Mouse (Mus musculus): ENCODE data around the gene Limch1. TPM values are rescaled to one million over a fixed set of nuclear protein-coding genes. Genes with fewer than 3 reads are reported as not detected.

The Limch1 gene
- polyA plus RNA-seq, 1 experiment from 2014 or later, result 6.7 TPM

DNA sequence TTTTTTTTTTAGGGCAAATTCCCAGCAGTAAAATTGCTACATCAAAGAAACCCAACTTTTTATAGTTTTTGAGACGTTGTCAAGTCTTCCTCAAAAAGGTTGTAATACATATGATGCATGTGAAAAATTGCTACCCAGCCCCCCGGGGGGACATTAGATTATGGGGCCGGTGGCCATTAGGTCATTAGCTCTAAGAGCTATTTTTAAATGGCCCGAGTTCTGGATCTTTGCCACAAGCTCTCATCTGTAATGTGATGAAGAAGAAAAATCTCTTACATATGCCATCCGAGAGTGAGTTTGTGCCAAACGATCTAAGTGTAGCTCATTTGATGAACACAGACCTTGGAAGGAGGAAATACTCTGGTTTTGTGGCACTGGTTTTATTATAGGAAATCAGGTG, 183.7 kb downstream of the Limch1 start:
- Histone ChIP-seq H3K4me2 (replicated peaks; ENCODE audit: low read depth) (no peak overlapping the region), H3K9ac (ENCODE audit: low read depth, low read length) (no peak overlapping the region), H3K9me3 (ENCODE audit: control insufficient read depth) (no peaks in the 10 kb centered on the region), H3K27ac (ENCODE audit: low read depth, low read length) (no peak overlapping the region), H3K36me3 (ENCODE audit: control insufficient read depth, insufficient read depth) (no peaks in the 10 kb centered on the region), H3K4me1 (replicated peaks; ENCODE audit: control insufficient read depth, insufficient read depth, low read length) (no peaks in the 10 kb centered on the region), H3K27me3 (replicated peaks; ENCODE audit: control insufficient read depth, insufficient read depth, low read length) (no peaks in the 10 kb centered on the region), H3K4me3 (ENCODE audit: low read depth, low read length) (no peak overlapping the region)
- no peak for TF ChIP-seq CTCF (IDR thresholded peaks at IDR 0.05; ENCODE audit: low read depth)
- WGBS, result 63% methylated on average over 6 of the region's 6 CpGs
- no peak for ATAC-seq

DNA sequence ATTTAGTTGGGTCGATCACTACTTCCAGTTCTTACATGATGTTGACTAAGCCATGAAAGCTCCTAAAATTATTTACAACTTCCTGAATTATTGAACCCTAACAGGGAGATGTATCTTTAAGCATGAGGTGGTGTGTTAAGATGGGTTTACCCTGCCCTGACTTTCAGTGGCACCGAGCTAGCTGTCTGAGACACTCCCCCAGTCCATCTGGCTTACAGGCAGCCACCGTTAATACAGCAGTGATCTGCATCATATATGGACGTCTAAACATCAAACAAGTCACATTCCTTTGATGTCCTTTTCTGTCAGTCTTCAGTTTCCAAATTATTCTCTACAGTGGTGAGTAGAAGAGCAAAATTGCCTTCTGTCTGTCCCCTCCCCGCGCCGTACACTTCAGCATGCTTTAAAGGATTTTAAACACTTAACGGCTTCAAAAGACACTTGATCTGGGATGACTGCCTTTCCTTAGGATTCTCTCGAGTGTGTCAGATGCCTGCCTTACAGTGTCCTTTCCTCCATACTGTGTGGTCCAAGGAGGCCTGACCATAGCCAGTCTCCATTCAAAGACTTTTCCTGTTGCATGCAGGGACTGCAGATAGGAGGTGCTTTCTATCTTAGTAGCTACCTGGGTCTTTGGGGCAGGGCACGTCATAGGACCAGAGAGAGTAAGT, 187.6 kb downstream of the Limch1 start:
- H3K4me2 ChIP-seq (replicated peaks; ENCODE audit: low read depth), result no peak overlapping the region
- no peak for ATAC-seq

DNA sequence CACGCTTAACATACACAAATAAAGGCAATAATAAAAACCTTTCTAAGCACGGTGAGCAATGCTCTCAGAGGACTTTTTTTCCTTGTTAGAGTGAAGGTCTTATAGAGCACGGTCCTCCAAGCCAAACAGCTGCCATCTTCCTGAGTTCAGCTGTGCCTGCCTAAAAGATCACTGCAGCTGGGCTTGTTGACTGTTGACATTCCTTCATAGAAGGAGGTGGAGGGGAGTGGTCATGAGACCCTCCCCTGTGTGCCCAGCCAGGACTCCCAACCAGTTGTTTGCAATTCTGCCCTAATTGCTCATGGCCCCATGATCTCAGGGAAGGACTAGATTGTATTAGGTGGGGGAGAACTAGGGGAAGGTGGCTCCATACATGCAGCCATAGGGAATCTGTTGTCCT, 189.0 kb downstream of the Limch1 start:
- H3K36me3 ChIP-seq (ENCODE audit: control insufficient read depth, insufficient read depth), result no peaks in the 10 kb centered on the region
- H3K4me3 ChIP-seq (ENCODE audit: low read depth, low read length), result no peak overlapping the region
- H3K4me2 ChIP-seq (replicated peaks; ENCODE audit: low read depth), result no peak overlapping the region
- no peaks in the 10 kb centered on the region for H3K27me3 ChIP-seq (replicated peaks; ENCODE audit: control insufficient read depth, insufficient read depth, low read length)
- 58% methylated on average over 3 of the region's 3 CpGs for WGBS
- no peak overlapping the region for H3K9ac ChIP-seq (ENCODE audit: low read depth, low read length)
- ATAC-seq, result no peak
- H3K9me3 ChIP-seq (ENCODE audit: control insufficient read depth), result no peaks in the 10 kb centered on the region
- no peak overlapping the region for H3K27ac ChIP-seq (ENCODE audit: low read depth, low read length)
- no peaks in the 10 kb centered on the region for H3K4me1 ChIP-seq (replicated peaks; ENCODE audit: control insufficient read depth, insufficient read depth, low read length)
- TF ChIP-seq CTCF (IDR thresholded peaks at IDR 0.05; ENCODE audit: low read depth), result no peak

More for the DNA sequence above, 187.6 kb downstream of the Limch1 start:
- H3K9me3 ChIP-seq (ENCODE audit: control insufficient read depth), result no peaks in the 10 kb centered on the region
- H3K27me3 ChIP-seq (replicated peaks; ENCODE audit: control insufficient read depth, insufficient read depth, low read length), result no peaks in the 10 kb centered on the region
- no peaks in the 10 kb centered on the region for H3K36me3 ChIP-seq (ENCODE audit: control insufficient read depth, insufficient read depth)
- 74% methylated on average over 10 of the region's 10 CpGs for WGBS
- H3K9ac ChIP-seq (ENCODE audit: low read depth, low read length), result no peak overlapping the region
- no peak overlapping the region for H3K27ac ChIP-seq (ENCODE audit: low read depth, low read length)
- no peaks in the 10 kb centered on the region for H3K4me1 ChIP-seq (replicated peaks; ENCODE audit: control insufficient read depth, insufficient read depth, low read length)
- TF ChIP-seq CTCF (IDR thresholded peaks at IDR 0.05; ENCODE audit: low read depth), result no peak
- no peak overlapping the region for H3K4me3 ChIP-seq (ENCODE audit: low read depth, low read length)

DNA sequence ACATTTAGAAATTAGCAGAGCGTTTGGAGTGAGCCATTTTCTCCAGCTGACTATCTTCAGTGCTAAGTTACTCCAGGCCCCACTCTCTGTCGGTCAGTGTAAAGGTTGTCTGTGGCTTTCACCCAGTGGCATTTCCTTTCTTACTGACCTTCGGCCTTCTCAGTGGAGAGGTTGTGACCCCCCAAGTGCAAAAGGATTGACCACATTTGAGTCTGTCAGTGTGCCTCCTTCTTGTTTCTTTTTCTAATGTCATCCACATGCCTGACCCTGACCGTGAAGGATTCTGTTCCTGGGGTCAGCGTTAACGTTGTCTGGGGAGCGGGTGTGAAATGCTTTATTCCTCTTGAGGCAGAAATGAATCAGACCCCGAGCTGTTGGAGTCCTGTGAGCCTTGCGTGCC, 191.7 kb downstream of the Limch1 start:
- WGBS, result 69% methylated on average over 9 of the region's 9 CpGs
- no peak for ATAC-seq

DNA sequence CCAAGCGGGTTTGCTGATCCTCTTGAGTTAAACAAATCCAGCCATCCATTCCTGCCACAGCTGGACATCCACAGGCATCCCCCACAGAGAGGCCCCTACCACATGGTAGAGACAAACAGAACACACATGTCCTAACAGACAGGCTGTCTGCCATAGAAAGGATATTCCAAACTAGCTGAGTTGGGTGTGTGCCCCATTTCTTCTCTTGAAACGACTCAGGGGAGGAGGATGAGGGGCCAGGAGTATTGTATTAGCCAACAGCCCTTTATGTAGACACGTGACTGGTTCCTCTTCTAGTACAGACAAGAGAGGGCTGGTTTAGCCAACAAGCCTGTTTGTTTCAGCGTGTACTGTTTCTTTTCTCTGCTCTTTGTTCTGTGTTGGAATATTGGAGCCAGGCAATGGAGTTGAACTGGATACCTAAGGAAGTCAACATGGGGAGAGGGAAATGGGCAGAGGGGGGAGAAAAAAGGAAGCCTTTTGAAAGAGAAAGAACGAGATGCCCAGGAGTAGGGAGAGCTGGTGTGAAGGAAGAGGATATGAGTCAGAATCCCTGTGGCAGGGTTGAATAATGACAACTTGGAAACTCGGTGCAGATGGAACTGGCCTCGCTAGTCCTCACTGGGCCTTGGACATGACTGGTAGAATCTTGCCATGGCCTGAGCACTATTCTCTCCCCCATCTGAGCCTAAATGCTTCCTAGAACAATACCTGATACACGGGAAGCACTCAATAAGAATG, 196.3 kb downstream of the Limch1 start:
- Histone ChIP-seq H3K4me2 (replicated peaks; ENCODE audit: low read depth) (no peak overlapping the region), H3K36me3 (ENCODE audit: control insufficient read depth, insufficient read depth) (no peaks in the 10 kb centered on the region), H3K4me3 (ENCODE audit: low read depth, low read length) (no peak overlapping the region), H3K27me3 (replicated peaks; ENCODE audit: control insufficient read depth, insufficient read depth, low read length) (no peaks in the 10 kb centered on the region), H3K9ac (ENCODE audit: low read depth, low read length) (no peak overlapping the region), H3K9me3 (ENCODE audit: control insufficient read depth) (no peaks in the 10 kb centered on the region), H3K4me1 (replicated peaks; ENCODE audit: control insufficient read depth, insufficient read depth, low read length) (no peaks in the 10 kb centered on the region), H3K27ac (ENCODE audit: low read depth, low read length) (no peak overlapping the region)
- WGBS, result 69% methylated on average over 8 of the region's 8 CpGs
- TF ChIP-seq CTCF (IDR thresholded peaks at IDR 0.05; ENCODE audit: low read depth), result no peak
- no peak for ATAC-seq

More for the DNA sequence above, 191.7 kb downstream of the Limch1 start:
- Histone ChIP-seq H3K9me3 (ENCODE audit: control insufficient read depth) (no peaks in the 10 kb centered on the region), H3K36me3 (ENCODE audit: control insufficient read depth, insufficient read depth) (no peaks in the 10 kb centered on the region), H3K4me3 (ENCODE audit: low read depth, low read length) (no peak overlapping the region), H3K4me1 (replicated peaks; ENCODE audit: control insufficient read depth, insufficient read depth, low read length) (no peaks in the 10 kb centered on the region), H3K9ac (ENCODE audit: low read depth, low read length) (no peak overlapping the region), H3K27ac (ENCODE audit: low read depth, low read length) (no peak overlapping the region), H3K27me3 (replicated peaks; ENCODE audit: control insufficient read depth, insufficient read depth, low read length) (no peaks in the 10 kb centered on the region), H3K4me2 (replicated peaks; ENCODE audit: low read depth) (no peak overlapping the region)
- TF ChIP-seq CTCF (IDR thresholded peaks at IDR 0.05; ENCODE audit: low read depth), result no peak

DNA sequence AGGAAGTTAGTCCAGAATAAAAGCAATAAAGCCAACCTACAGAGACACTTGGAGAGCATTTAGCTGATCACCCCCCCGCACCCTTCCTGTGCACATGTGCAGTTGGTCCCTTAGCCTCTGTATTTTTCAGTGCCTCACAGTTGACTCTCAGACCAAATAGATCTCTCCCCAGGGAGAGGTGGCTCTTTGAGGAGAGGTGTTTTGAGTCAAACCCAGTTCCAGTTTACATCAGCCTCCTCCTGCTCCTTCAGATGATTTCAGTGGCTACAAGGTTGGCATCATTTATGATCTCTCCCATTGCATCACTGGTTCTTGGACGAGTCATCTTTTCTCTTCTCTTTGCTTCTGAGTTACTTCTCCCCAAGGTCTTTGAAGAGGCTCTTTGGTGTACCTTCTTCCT, 197.3 kb downstream of the Limch1 start:
- WGBS, result 77% methylated on average over 2 of the region's 2 CpGs
- Histone ChIP-seq H3K9ac (ENCODE audit: low read depth, low read length) (no peak overlapping the region), H3K27me3 (replicated peaks; ENCODE audit: control insufficient read depth, insufficient read depth, low read length) (no peaks in the 10 kb centered on the region), H3K4me1 (replicated peaks; ENCODE audit: control insufficient read depth, insufficient read depth, low read length) (no peaks in the 10 kb centered on the region), H3K9me3 (ENCODE audit: control insufficient read depth) (no peaks in the 10 kb centered on the region), H3K4me3 (ENCODE audit: low read depth, low read length) (no peak overlapping the region), H3K4me2 (replicated peaks; ENCODE audit: low read depth) (no peak overlapping the region), H3K27ac (ENCODE audit: low read depth, low read length) (no peak overlapping the region), H3K36me3 (ENCODE audit: control insufficient read depth, insufficient read depth) (no peaks in the 10 kb centered on the region)
- no peak for ATAC-seq
- TF ChIP-seq CTCF (IDR thresholded peaks at IDR 0.05; ENCODE audit: low read depth), result no peak

All from intestine, postnatal 0 days (tissue).